Mouse (Mus musculus) stomach, postnatal 0 days (tissue): ENCODE measurements at regions not wholly inside any gene's neighbourhood (a gene's known extent, or its start where the extent isn't known, plus 50 kb on each side); places are given as distances from the start of the nearest gene placed in this dataset.
A peak's percentile ranks its signal among the peaks of the same experiment; 100 is the strongest.
"Not testable (repeated sequence)": the region's sequence is repeated elsewhere in the genome, so short reads cannot be mapped to it uniquely, and the experiment has no call there.

ENCODE experiments used
- ATAC-seq: fragments of 200-750 bp; cut with Nextera tagmentation; 2 replicates; pipeline ENCODE4 v1.8.0; 2017; ENCODE audit not compliant: low FRiP score, low TSS enrichment
- DNase-seq: peaks from one replicate; pipeline ENCODE4 v3.0.0-alpha.2; 2016; ENCODE audit warnings: low spot score
- H3K27ac ChIP-seq: fragments of 300-500 bp; sonication (generic); replicated peaks from 2 replicates; pipeline ENCODE4 v1.5.1; 2014; ENCODE audit warnings: mild to moderate bottlenecking, control low read depth
- H3K27me3 ChIP-seq: fragments of 300-500 bp; sonication (generic); 2 replicates; pipeline ENCODE4 v1.6.1; 2014; ENCODE audit warnings: low read length; ENCODE audit not compliant: control insufficient read depth, insufficient read depth
- H3K36me3 ChIP-seq: fragments of 300-500 bp; sonication (generic); 2 replicates; pipeline ENCODE4 v1.6.1; 2014; ENCODE audit warnings: low read length, mixed read lengths; ENCODE audit not compliant: control insufficient read depth, insufficient read depth
- H3K4me1 ChIP-seq: fragments of 300-500 bp; sonication (generic); replicated peaks from 2 replicates; pipeline ENCODE4 v1.6.1; 2014; ENCODE audit warnings: antibody characterized with exemption; ENCODE audit not compliant: control insufficient read depth, insufficient read depth
- H3K4me2 ChIP-seq: fragments of 300-500 bp; sonication (generic); replicated peaks from 2 replicates; pipeline ENCODE4 v1.6.1; 2014; ENCODE audit warnings: low read depth, mild to moderate bottlenecking, control low read depth, moderate library complexity
- H3K4me3 ChIP-seq: fragments of 300-500 bp; sonication (generic); 2 replicates; pipeline ENCODE4 v1.5.1; 2014; ENCODE audit warnings: low read depth, low read length, control low read depth
- H3K9ac ChIP-seq: fragments of 300-500 bp; sonication (generic); 2 replicates; pipeline ENCODE4 v1.6.1; 2014; ENCODE audit warnings: mild to moderate bottlenecking, low read length, control low read depth, mixed read lengths
- H3K9me3 ChIP-seq: fragments of 300-500 bp; sonication (generic); 2 replicates; pipeline ENCODE4 v1.6.1; 2016; ENCODE audit warnings: low read length; ENCODE audit not compliant: control insufficient read depth
- CTCF ChIP-seq: IDR thresholded peaks from 2 replicates; pipeline ENCODE4 v1.5.1; 2016; ENCODE audit warnings: antibody characterized with exemption, low read depth, mild to moderate bottlenecking, moderate library complexity
- EP300 ChIP-seq: optimal IDR thresholded peaks from 2 replicates; pipeline ENCODE3; 2016; ENCODE audit warnings: antibody characterized with exemption
- WGBS: fragments of 180-500 bp; shearing (Covaris S2); extraction: QIAGEN DNeasy Blood & Tissue Kit; methylation state at CpG from one replicate; pipeline ENCODE4 v1.1.7; 2014; 5-methylcytosine and 5-hydroxymethylcytosine counted together

- Histone ChIP-seq H3K36me3 (no peaks in the 10 kb centered on the region), H3K27ac (no peak overlapping the region), H3K9ac (no peak overlapping the region), H3K4me2 (no peak overlapping the region), H3K9me3 (no peaks in the 10 kb centered on the region), H3K4me1 (no peaks in the 10 kb centered on the region), H3K4me3 (no peak overlapping the region), H3K27me3 (no peaks in the 10 kb centered on the region)
- ATAC-seq (no peak), DNase-seq (no peak)
- TF ChIP-seq CTCF (peak; percentile 56), EP300 (no peak)
- 73% methylated on average over 2 of the region's 2 CpGs for WGBS
These were observed 102.2 kb downstream of the Ptgs2 start for GRCm38 (mm10) chr1:150202022-150202421.

GRCm38 (mm10) chr1:150212454-150212853 lies 106.8 kb upstream of the Pdc start:
- H3K9ac ChIP-seq = no peak overlapping the region
- no peak overlapping the region for H3K27ac ChIP-seq
- no peak overlapping the region for H3K4me2 ChIP-seq
- H3K36me3 ChIP-seq = no peaks in the 10 kb centered on the region
- H3K4me3 ChIP-seq = no peak overlapping the region
- no peak for ATAC-seq
- H3K4me1 ChIP-seq = no peaks in the 10 kb centered on the region
- no peak for TF ChIP-seq EP300
- no peak for TF ChIP-seq CTCF
- H3K27me3 ChIP-seq = no peaks in the 10 kb centered on the region
- H3K9me3 ChIP-seq = no peaks in the 10 kb centered on the region
- DNase-seq = no peak

- DNase-seq = no peak
These were observed 102.5 kb upstream of the Pdc start for GRCm38 (mm10) chr1:150216672-150217071.

GRCm38 (mm10) chr1:150218802-150219201 lies 100.4 kb upstream of the Pdc start:
- ATAC-seq (no peak), DNase-seq (no peak)
- Histone ChIP-seq H3K27ac (no peak overlapping the region), H3K4me2 (no peak overlapping the region), H3K4me1 (no peaks in the 10 kb centered on the region), H3K4me3 (no peak overlapping the region), H3K27me3 (no peaks in the 10 kb centered on the region), H3K36me3 (no peaks in the 10 kb centered on the region), H3K9ac (no peak overlapping the region), H3K9me3 (no peaks in the 10 kb centered on the region)
- TF ChIP-seq EP300 = no peak
- TF ChIP-seq CTCF = no peak
- 61% methylated on average over 2 of the region's 2 CpGs for WGBS

More at GRCm38 (mm10) chr1:150216672-150217071, 102.5 kb upstream of the Pdc start:
- no peaks in the 10 kb centered on the region for H3K9me3 ChIP-seq
- no peak overlapping the region for H3K9ac ChIP-seq
- 82% methylated on average over 3 of the region's 3 CpGs for WGBS
- TF ChIP-seq EP300 = no peak
- no peak for TF ChIP-seq CTCF
- H3K4me2 ChIP-seq = no peak overlapping the region
- no peak for ATAC-seq
- no peaks in the 10 kb centered on the region for H3K27me3 ChIP-seq
- H3K36me3 ChIP-seq = no peaks in the 10 kb centered on the region
- no peak overlapping the region for H3K4me3 ChIP-seq
- H3K27ac ChIP-seq = no peak overlapping the region
- H3K4me1 ChIP-seq = no peaks in the 10 kb centered on the region

GRCm38 (mm10) chr1:150225529-150225928 lies 93.7 kb upstream of the Pdc start:
- WGBS = 67% methylated on average over 6 of the region's 6 CpGs
- Histone ChIP-seq H3K4me2 (no peak overlapping the region), H3K36me3 (no peaks in the 10 kb centered on the region), H3K4me1 (no peaks in the 10 kb centered on the region), H3K9ac (no peak overlapping the region), H3K4me3 (no peak overlapping the region), H3K9me3 (no peaks in the 10 kb centered on the region), H3K27me3 (no peaks in the 10 kb centered on the region), H3K27ac (no peak overlapping the region)
- no peak for ATAC-seq
- TF ChIP-seq CTCF (no peak), EP300 (no peak)
- no peak for DNase-seq

- H3K4me3 ChIP-seq, H3K9me3 ChIP-seq, DNase-seq, H3K36me3 ChIP-seq, H3K4me1 ChIP-seq, ATAC-seq, H3K27ac ChIP-seq, H3K27me3 ChIP-seq, H3K9ac ChIP-seq, H3K4me2 ChIP-seq: not testable (repeated sequence)
- WGBS = 90% methylated on average over 1 of the region's 1 CpGs
These were observed 79.7 kb upstream of the Pdc start for GRCm38 (mm10) chr1:150239504-150239903.
